Mouse (Mus musculus): Measurements from ENCODE around the gene Galp.

DNA sequence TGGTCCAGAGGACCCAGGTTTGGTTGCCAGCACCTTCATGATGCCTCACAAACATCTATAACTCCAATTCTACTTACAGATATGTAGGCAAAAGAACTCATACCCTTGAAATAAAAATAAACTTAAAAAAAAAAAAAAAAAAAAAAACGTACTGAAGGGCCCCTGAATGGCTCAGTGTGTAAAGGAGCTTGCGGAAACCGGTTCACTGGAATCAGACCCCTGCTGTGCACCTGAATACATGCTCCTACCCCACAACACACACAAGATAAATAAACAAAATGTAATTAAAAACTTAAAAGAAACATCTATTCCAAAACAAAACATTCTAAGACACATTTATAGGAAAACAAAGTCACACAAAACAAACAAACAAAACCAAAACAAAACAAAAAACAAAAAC, 23.3 kb downstream of the Galp start:
- TF ChIP-seq USF1 (IDR thresholded peaks at IDR 0.05; ENCODE audit: low read depth) (no peak), E2F4 (IDR thresholded peaks at IDR 0.05; ENCODE audit: insufficient read depth) (no peak), MAX (IDR thresholded peaks at IDR 0.05; ENCODE audit: low read depth) (no peak), POLR2A (IDR thresholded peaks at IDR 0.05; ENCODE audit: insufficient read length, low read depth) (no peak), CEBPB (IDR thresholded peaks at IDR 0.05; ENCODE audit: insufficient read depth, poor library complexity, severe bottlenecking) (no peak), REST (IDR thresholded peaks at IDR 0.05; ENCODE audit: insufficient read depth, insufficient read length) (no peak), MYOD1 (IDR thresholded peaks at IDR 0.05; ENCODE audit: control insufficient read depth in 1 of 3, insufficient read length in 2 of 3, low read depth in 2 of 3) (no peak), MYOG (IDR thresholded peaks at IDR 0.05; ENCODE audit: control insufficient read depth in 1 of 3, insufficient read depth in 1 of 3, insufficient read length in 2 of 3, low read depth in 2 of 3) (no peak), TCF12 (IDR thresholded peaks at IDR 0.05; ENCODE audit: insufficient read depth, poor library complexity, severe bottlenecking) (no peak), TCF3 (IDR thresholded peaks at IDR 0.05; ENCODE audit: insufficient read length, low read depth) (no peak)
